Mouse (Mus musculus) heart, embryonic 16.5 days (tissue): ENCODE measurements at regions not wholly inside any gene's neighbourhood (a gene's known extent, or its start where the extent isn't known, plus 50 kb on each side); places are given as distances from the start of the nearest gene placed in this dataset.

Source experiments
- ATAC-seq: fragments of 200-750 bp; cut with Nextera tagmentation; replicated peaks from 2 replicates; pipeline ENCODE4 v1.8.0; 2017; ENCODE audit warnings: moderate number of reproducible peaks; ENCODE audit not compliant: insufficient read depth, low FRiP score; ENCODE audit errors: extremely low read depth
- H3K27ac ChIP-seq: fragments of 300-500 bp; sonication (generic); 2 replicates; pipeline ENCODE4 v1.5.1; 2014; ENCODE audit warnings: mild to moderate bottlenecking, low read length, control low read depth, moderate library complexity
- H3K27me3 ChIP-seq: fragments of 300-500 bp; sonication (generic); 2 replicates; pipeline ENCODE4 v1.6.1; 2014; ENCODE audit warnings: low read length, mixed read lengths; ENCODE audit not compliant: control insufficient read depth, insufficient read depth
- H3K36me3 ChIP-seq: fragments of 300-500 bp; sonication (generic); 2 replicates; pipeline ENCODE4 v1.6.1; 2014; ENCODE audit not compliant: control insufficient read depth, insufficient read depth
- H3K4me1 ChIP-seq: fragments of 300-500 bp; sonication (generic); 2 replicates; pipeline ENCODE4 v1.6.1; 2014; ENCODE audit warnings: low read length, mixed read lengths; ENCODE audit not compliant: control insufficient read depth, insufficient read depth
- H3K4me2 ChIP-seq: fragments of 300-500 bp; sonication (generic); 2 replicates; pipeline ENCODE4 v1.6.1; 2014; ENCODE audit warnings: low read depth, mild to moderate bottlenecking, control low read depth, low read length
- H3K4me3 ChIP-seq: fragments of 300-500 bp; sonication (generic); 2 replicates; pipeline ENCODE4 v1.5.1; 2014; ENCODE audit warnings: mild to moderate bottlenecking, control low read depth, low read length
- H3K9ac ChIP-seq: fragments of 300-500 bp; sonication (generic); 2 replicates; pipeline ENCODE4 v1.6.1; 2014; ENCODE audit warnings: low read length, control low read depth
- H3K9me3 ChIP-seq: fragments of 300-500 bp; sonication (generic); replicated peaks from 2 replicates; pipeline ENCODE4 v1.6.1; 2016; ENCODE audit warnings: low read length; ENCODE audit not compliant: control insufficient read depth
- WGBS: fragments of 180-500 bp; shearing (Covaris S2); extraction: QIAGEN DNeasy Blood & Tissue Kit; methylation state at CpG from one replicate; pipeline ENCODE4 v1.1.7; 2014; 5-methylcytosine and 5-hydroxymethylcytosine counted together

DNA sequence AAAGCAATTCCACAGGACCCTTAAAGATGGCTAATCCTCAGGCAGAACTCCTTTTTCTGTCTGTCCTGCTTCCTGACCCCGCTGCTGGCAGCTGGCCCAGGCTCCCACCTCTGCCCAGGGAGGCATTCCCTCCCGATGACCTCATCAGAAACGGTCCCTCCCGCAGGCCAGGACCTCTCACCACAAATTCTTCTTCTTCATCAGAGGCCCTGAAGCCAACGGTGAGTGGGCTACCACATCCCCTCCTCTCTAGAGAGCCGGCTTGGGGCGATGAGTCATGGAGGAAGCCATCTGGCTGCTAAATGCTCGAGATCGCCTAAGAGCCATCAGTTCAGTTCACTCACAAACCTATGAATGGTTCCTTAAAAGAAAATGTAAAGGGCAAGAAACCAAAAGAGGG lies 56.7 kb upstream of the Tpm1 start:
- WGBS, result 2% methylated on average over 9 of the region's 9 CpGs
- H3K4me1 ChIP-seq, result peaks cover 22% of the 10 kb centered on the region
- peak; percentile 58; the same call in 1 of the 2 replicates for ATAC-seq
- peak overlapping the region; percentile 61 for H3K27ac ChIP-seq
- H3K27me3 ChIP-seq, result no peaks in the 10 kb centered on the region
- no peaks in the 10 kb centered on the region for H3K36me3 ChIP-seq
- no peaks in the 10 kb centered on the region for H3K9me3 ChIP-seq
- H3K4me2 ChIP-seq, result peak overlapping the region; percentile 38
- H3K9ac ChIP-seq, result peak overlapping the region; percentile 2; the same call in 1 of the 2 replicates
- no peak overlapping the region for H3K4me3 ChIP-seq

DNA sequence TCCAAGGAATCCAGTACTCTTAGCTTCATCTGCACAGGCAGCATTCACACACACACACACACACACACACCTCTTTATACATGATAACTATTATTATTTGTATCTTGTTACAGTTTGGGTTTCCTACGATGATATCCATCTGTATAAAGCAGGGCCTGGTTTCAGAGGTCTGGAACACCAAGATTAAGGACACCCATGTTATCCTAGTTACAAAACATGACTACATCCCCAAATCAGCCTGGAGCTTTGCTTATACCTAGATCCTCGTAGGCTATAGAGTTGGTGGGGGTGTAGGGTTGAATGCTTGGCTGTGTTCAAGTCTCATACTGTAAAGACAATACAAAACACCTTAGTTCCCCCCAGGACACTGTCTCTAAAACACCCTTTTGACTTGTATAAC lies 56.0 kb upstream of the Tpm1 start:
- no peaks in the 10 kb centered on the region for H3K36me3 ChIP-seq
- no peak for ATAC-seq
- no peaks in the 10 kb centered on the region for H3K27me3 ChIP-seq
- H3K4me3 ChIP-seq, result no peak overlapping the region
- H3K9me3 ChIP-seq, result no peaks in the 10 kb centered on the region
- H3K27ac ChIP-seq, result peak overlapping the region; percentile 61
- H3K4me2 ChIP-seq, result no peak overlapping the region
- WGBS, result 80% methylated on average over 2 of the region's 2 CpGs
- peaks cover 22% of the 10 kb centered on the region for H3K4me1 ChIP-seq
- H3K9ac ChIP-seq, result no peak overlapping the region

DNA sequence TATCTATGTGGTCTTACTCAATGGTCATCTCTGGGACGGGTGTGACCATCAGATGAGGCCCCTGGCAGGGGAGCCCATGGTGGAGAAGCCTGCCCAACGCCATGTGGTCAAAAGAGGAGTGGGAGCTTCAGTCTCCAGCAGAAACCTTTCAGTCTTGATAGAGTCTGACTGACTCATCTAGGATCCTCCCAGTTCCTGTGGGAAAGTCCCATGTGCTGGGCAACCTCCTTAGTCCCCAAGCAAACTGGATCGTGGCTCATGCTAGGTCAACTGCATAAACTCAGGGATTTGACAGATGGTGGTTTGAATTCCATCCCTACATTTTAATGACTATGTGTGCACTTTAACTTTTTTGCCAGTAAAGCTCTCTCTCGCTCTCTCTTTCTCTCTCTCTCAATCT lies 55.4 kb upstream of the Tpm1 start:
- Histone ChIP-seq H3K4me3 (no peak overlapping the region), H3K9ac (no peak overlapping the region), H3K27ac (no peak overlapping the region), H3K36me3 (no peaks in the 10 kb centered on the region), H3K4me1 (peaks cover 23% of the 10 kb centered on the region), H3K9me3 (no peaks in the 10 kb centered on the region), H3K27me3 (no peaks in the 10 kb centered on the region), H3K4me2 (no peak overlapping the region)
- ATAC-seq, result no peak
- 66% methylated on average over 4 of the region's 4 CpGs for WGBS

DNA sequence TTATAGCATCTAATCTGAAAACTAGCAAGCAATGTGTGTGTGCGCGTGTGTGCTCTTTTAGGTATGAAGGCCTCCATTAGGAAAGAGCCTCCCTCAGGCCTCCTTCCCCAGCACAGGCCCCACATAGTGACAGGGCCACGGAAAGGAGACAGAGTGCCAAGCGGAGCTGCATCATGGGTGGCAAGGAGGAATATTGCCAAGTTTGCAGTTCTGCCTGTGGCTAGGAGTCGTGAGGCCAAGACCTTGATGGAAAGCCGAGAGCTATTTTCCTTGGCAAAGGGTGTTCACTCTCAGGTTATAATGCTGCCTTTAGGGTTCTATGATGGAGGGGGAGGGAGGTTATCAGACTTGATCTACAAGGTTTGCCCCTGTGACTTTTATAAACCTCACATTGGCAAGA lies 53.4 kb upstream of the Tpm1 start:
- Histone ChIP-seq H3K4me3 (no peak overlapping the region), H3K27ac (no peak overlapping the region), H3K36me3 (no peaks in the 10 kb centered on the region), H3K9ac (no peak overlapping the region), H3K9me3 (no peaks in the 10 kb centered on the region), H3K4me2 (no peak overlapping the region), H3K27me3 (no peaks in the 10 kb centered on the region), H3K4me1 (peaks cover 33% of the 10 kb centered on the region)
- 70% methylated on average over 6 of the region's 6 CpGs for WGBS
- no peak for ATAC-seq

DNA sequence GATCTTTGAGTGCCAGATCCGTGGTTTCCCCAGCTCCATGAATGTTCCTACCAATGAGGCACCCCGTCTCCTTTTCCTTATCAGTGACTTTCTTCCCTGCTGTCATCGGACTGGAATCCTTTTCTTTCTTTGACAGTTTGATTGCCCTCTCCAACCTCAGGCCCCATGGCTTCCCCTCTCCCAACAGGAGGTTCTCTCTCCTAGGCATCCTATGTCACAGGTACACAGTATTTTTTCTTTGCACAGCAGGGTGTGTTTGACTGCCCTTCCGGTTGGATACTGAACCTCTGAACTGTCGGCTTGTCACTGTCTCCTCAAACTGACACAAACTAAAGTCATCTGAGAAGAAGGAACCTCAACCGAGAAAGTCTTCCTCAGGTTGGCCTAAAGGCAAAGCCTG lies 50.3 kb upstream of the Tpm1 start:
- H3K4me2 ChIP-seq, result no peak overlapping the region
- H3K9me3 ChIP-seq, result no peaks in the 10 kb centered on the region
- H3K36me3 ChIP-seq, result no peaks in the 10 kb centered on the region
- 28% methylated on average over 6 of the region's 6 CpGs for WGBS
- H3K4me3 ChIP-seq, result no peak overlapping the region
- ATAC-seq, result no peak
- H3K27ac ChIP-seq, result no peak overlapping the region
- H3K9ac ChIP-seq, result no peak overlapping the region
- H3K27me3 ChIP-seq, result no peaks in the 10 kb centered on the region
- H3K4me1 ChIP-seq, result peaks cover 16% of the 10 kb centered on the region
